Mouse (Mus musculus): ENCODE data around the gene Usp12.

Usp12 gene

GRCm38 (mm10) chr5:146687541-146688313 is 107.1 kb downstream of the Usp12 start:
- peak; percentile 70 for DNase-seq

GRCm38 (mm10) chr5:146686954-146687353 is 107.9 kb downstream of the Usp12 start:
- no peak for DNase-seq
